Mouse (Mus musculus): ENCODE measurements around the gene Asgr1. TPM values are rescaled to one million over a fixed set of nuclear protein-coding genes. Genes with fewer than 3 reads are reported as not detected.
"Not testable (repeated sequence)": the region's sequence is repeated elsewhere in the genome, so short reads cannot be mapped to it uniquely, and the experiment has no call there.

Asgr1 gene
- 0.82 TPM in 1 of 2 replicates, not detected in the other for total RNA-seq (2017)

DNA sequence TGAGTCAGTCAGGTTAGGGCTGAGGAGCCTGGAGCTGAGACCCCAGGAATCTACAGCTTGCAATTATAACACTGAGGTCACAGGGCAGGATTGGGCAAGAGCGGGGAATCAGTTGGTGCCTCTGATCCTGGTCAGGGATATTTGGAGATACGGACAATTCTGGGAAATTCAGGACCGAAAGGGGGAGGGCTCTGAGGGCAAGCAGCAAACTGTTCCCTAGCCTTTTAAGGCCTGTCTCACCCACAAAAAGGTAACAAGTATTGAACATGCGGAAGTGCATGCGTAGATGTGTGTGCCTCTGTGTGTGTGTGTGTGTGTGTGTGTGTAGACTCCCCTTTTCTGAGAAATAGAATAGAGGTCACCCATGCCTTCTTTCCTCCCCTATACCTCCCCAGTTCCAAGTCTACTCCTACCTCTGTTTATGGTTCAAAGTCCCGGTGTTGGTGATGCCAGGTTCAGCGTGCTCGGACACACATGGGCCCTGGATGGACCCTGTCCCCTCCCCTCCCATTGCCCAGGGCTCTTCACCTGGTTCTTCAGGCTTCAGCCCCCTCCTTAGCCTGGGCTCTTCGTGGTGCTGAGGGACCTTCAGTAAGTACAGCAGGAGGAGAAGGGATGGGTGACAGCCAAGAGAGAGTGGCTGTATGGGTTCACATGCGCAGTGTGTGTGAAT, at the start of gene Asgr1:
TSS of gene Asgr1 (plus strand) at position 188 of the 673 bp plus-strand sequence.
- no peak for ATAC-seq (replicated peaks; ENCODE audit: low read depth, poor library complexity, severe bottlenecking)

DNA sequence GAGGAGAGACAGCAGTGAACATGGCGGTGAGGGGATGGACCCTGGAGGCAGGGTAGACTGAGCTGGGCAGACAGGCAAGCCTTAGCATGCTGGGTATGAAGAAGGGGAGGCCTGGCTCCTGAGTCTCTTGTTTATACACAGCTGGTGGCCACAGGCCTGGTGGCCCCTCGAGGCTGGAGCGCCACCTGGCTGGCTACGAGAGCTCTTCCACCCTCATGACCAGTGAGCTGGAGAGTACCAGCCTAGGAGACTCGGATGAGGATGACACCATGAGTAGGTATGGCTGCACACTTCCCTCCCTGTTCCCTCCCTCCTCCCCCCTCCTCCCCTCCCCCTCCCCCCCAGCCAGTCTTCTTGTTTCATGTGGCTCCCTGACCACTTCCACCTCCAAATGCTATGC, 48.4 kb upstream of the Asgr1 start:
- ATAC-seq (replicated peaks; ENCODE audit: low read depth, poor library complexity, severe bottlenecking): peak; percentile 52; the same call in 1 of the 2 replicates

DNA sequence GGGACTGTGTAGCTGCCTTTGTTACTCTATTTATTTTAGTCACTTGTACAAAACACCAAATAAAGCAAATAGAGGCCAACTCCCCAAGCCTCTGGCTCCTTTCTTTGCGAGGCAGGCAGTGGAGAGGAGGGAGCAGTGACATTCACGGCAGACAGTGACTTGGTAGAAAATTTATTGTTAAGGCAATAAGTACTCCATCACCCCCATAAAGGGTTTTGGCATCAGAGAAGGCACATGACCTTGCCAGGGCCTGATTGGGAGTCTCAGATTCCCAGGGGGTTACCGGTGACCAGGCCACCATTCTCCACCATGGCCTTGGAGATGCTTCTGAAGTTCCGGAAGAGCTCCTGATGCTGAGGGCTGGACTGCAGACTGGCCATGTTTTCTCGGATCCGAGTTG, 43.9 kb upstream of the Asgr1 start:
- no peak for ATAC-seq (replicated peaks; ENCODE audit: low read depth, poor library complexity, severe bottlenecking)

DNA sequence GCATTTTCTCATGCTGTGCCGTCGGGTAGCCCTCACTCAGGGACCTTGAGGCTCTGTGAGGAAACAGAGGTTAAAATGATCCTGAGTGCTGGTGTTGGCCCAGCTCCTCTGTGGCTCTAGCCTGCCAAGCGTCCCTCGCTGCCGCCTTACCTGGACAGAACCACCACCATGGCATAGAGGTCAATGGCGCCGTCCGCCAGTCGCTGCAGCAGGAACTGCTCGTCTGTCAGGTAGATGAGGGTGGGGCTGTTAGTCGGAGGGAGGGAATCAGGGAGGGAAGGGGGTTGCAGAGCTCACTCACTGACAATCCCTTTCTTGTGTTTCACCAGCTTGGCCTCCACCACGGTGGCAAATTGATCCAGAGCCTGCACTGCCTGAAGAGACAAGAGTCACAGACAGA, 43.3 kb upstream of the Asgr1 start:
- no peak for ATAC-seq (replicated peaks; ENCODE audit: low read depth, poor library complexity, severe bottlenecking)

DNA sequence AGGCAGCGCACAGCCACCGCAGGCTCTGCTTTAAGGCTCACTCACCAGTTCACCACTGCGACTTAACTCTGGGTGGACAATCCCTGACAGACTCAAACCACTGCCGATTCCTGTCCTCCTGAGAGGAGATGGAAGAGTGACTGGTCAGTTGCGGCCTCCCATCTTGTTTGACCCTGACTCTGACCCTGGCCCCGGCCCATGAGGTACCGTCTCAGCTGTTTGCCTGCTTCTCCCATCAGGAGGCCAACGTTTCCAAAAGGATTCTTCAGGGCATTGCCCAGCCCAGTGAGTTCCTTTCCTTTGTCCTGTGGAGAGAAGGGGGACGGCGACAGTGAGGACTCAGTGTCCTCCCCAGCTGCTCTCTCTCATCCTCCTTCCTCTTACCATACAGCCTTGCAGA, 42.9 kb upstream of the Asgr1 start:
- no peak for ATAC-seq (replicated peaks; ENCODE audit: low read depth, poor library complexity, severe bottlenecking)

DNA sequence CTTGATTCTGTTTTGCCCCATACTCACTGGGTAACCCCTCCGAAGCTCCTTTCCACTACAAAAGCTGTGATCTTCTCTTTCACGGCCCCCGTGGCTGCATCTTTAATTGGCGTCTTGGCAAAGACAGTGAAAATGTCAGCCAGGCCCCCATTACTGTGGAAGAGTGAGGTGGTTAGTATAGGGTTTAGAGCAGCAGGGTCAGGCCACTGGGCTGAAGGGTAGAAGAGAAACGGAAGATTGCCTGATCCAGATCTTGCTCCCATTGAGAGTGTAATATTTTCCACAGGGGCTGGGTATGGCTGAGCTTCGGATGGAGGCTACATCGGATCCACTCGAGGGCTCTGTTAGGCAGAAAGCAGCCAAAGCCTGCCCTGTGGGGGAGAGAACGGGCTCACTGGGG, 41.0 kb upstream of the Asgr1 start:
- no peak for ATAC-seq (replicated peaks; ENCODE audit: low read depth, poor library complexity, severe bottlenecking)

DNA sequence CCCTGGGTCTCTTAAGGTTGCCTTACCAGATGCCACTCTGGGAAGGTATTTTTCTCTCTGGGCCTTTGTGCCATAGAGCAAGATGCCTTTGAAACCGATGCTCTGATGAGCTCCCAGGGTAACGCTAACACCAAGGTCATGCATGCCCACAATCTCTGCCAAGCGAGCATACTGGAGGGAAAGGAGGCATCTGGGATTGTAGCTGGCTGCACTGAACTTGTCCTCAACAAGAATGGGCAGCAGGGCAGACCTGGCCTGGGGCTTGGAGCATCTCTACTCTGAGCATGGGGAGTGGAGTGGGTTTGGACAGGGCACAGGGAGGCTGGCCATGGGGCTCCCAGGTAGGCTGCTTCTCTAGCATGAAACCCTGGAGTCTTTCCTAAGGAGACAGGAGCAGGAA, 40.5 kb upstream of the Asgr1 start:
- no peak for ATAC-seq (replicated peaks; ENCODE audit: low read depth, poor library complexity, severe bottlenecking)

DNA sequence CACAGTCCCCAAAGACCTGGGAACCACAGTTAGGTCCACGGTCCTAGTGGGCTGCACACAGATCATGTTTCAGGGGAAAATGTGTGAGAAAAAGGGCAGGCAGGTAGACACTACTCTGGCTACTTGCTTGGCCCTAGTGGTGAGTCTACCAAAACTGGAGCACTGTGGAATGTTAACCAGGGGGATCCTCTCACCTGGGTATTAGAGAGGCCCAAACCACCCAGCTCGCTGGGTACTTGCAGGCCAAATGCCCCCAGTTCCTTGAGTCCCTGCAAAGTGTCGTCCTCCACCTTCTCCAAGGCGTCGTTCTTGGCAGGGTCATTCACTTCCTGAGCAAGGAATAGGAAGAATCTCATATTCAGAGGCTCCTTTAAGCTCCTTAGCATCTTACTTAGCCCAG, 39.8 kb upstream of the Asgr1 start:
- ATAC-seq (replicated peaks; ENCODE audit: low read depth, poor library complexity, severe bottlenecking): no peak

DNA sequence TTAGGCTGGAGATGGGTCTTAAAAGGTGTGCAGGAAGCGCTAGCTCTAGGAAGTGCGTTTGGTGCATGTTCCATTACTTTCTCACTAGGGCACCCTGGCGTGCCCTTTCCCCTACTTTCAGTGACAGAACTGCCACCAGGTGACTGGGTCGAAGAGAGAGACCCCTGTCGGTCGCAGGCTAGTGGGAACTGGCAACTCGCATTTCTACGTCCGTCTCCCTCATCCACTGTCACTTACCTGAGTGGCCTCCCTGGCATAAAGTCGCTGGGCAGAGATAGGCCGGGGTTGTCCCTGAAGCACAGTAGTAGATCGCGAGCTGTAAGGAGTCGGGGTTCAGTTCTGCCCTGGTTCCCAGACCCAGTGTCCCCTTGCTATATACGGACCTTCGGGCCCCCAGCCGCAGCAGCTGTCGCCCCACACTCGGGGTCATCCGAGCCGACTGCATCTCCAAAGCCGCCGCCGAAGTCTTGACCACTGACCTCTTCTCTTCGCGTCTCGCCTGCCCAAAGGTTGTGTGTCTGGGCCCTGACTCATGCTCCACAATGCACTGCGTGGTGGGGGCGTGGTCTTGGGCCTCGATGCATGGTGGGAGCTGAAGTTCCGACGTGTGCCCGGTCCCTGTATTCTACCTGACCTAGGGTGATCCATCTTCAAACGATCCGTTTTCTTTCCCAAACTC, 38.9 kb upstream of the Asgr1 start, which contains the start of gene Acadvl:
TSS of gene Acadvl (minus strand) at position 532 of the 679 bp plus-strand sequence.
- ATAC-seq (replicated peaks; ENCODE audit: low read depth, poor library complexity, severe bottlenecking): peak; percentile 88

DNA sequence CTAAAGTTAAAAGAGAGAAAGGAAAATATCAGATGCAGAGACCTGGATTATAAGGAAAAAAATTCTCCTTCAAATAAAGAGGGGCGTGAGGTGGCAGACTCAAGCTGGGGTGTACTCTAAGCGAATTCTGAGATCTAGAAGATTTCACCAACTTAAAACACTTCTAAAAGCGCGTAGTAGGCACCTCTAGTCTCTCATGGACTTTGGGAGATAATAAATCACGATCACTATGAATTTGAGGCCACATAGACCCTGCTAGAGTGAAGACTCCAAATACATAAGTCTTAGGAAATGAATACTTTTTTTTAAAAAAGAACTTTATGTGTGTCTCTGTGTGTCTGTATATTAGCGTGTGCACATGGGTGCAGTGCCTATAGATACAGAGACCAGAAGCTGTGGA, 38.2 kb upstream of the Asgr1 start:
- ATAC-seq (replicated peaks; ENCODE audit: low read depth, poor library complexity, severe bottlenecking): no peak

DNA sequence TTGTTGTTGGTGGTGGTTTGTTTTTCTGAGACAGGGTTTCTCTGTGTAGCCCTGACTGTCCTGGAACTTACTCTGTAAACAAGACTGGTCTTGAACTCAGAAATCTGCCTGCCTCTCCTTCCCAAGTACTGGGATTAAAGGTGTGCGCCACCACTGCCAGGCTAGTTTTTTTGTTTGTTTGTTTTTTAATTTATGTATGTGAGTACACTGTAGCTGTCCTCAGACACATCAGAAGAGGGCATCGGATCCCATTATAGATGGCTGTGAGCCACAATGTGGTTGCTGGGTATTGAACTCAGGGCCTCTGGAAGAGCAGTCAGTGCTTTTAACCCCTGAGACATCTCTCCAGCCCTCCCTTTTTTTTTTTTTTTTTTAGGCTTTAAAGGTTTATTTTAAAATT, 37.7 kb upstream of the Asgr1 start:
- ATAC-seq (replicated peaks; ENCODE audit: low read depth, poor library complexity, severe bottlenecking): not testable (repeated sequence)

DNA sequence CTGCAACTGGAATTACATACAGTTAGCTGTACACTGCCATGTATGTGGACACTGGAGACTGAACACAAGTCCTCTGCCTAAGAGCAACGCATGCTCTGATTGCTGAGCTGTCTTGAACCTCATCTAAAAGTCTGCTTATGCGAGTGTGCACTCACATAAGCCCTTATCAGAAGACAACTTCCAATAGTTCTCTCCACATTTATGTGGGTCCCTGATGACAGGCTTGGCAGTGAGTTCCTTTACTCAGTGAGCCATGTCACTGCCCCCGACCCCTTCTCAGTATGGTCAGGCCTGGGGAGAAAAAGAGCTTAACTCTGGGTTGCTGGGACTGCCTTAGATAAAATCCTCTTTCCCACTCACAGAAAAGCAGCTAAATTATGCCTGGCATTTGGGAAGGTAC, 37.2 kb upstream of the Asgr1 start, which contains the start of gene Dlg4:
TSS of gene Dlg4 (plus strand) at position 274 of the 400 bp plus-strand sequence.
- ATAC-seq (replicated peaks; ENCODE audit: low read depth, poor library complexity, severe bottlenecking): no peak

DNA sequence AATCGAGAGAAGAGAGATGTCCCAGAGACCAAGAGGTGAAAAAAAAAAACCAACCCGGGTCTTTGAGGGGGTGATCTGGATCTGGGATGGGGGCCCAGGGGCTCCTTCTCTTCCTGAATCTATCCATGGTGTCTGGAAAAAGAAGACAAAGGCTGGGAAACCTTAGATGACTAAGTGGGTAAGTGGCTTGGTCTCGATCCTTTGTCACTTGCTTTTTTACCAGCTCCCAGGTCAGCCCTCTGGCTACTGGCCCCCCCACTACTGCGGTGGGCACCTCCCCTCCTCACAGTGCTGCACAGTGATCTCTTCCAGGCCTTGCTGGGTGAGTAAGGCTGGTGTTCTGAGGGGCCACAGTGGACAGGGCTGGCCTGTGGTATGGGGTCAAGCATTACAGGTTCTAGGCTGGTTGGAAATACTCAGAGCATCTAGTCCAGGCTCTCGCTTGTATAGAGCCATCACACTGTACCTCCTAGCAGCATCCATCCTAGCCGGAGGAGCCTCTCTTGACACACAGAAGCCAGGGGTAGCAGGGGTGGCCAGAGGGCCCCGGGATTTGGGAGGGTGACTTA, 36.6 kb upstream of the Asgr1 start:
- ATAC-seq (replicated peaks; ENCODE audit: low read depth, poor library complexity, severe bottlenecking): no peak

DNA sequence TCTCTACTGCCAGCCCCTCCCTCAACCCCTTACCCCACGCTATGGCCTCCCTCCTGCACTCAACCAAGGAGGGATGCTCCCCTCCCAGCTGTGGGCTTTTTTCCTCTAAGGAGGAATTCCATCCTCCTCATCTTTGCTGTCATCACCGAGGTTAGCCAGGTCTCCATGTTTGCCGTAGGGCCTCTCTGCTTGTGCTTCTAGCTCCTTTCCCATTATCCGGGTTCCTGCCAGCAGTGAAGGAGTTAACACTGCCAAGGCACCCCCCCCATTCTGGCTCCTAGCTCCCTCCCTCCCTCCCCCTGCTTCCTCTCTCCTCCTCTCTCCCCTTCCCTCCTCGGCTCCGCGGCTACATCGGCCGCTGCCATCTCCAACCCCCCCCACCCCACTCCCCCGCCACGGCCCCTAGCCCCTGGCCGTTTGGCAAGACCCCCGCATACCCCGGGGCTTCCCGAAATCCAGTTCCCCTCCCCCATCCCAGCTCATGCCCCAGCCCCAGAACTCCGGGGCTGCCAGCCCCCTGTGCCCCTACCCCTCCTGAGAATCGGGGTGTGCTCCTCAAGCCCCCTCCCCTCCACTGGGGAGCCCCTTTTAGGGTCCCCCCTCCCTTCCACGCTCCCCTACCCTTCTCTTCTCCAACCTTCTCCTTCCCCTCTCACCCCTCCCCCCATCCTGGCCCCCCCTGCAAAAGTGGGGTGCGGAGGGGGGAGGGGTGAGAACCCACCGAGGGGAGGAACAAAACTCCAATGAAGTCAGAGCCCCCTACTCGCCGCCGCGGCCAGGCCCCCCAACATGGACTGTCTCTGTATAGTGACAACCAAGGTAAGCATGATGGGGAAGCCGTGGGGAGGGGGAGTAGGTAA, 35.5 kb upstream of the Asgr1 start:
- no peak for ATAC-seq (replicated peaks; ENCODE audit: low read depth, poor library complexity, severe bottlenecking)

DNA sequence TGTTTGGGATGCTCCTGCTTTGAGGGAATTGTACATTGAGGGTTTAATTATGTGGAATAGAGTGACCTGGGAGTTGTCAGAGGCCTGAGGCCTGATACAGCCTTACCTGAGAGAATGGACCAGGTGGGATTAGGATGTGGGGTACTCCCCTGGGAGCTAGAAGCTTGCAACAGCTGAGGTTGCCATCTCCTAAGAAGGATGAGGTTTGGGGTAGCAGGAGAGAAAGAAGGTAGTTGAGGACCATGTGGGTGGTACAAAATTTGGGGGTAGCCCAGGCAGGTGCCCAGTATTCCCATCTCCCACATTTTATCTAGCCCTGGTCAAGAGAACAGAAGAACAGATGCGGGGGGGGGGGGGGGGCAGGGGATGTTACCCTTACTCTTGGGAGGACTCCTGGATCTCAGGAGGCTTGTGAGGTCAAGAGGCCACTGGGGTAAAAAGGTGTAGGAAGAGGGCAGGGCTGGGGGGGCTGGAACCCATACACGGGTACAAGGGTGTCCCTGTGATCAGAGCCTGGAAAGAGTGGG, 34.3 kb upstream of the Asgr1 start:
- ATAC-seq (replicated peaks; ENCODE audit: low read depth, poor library complexity, severe bottlenecking): no peak

DNA sequence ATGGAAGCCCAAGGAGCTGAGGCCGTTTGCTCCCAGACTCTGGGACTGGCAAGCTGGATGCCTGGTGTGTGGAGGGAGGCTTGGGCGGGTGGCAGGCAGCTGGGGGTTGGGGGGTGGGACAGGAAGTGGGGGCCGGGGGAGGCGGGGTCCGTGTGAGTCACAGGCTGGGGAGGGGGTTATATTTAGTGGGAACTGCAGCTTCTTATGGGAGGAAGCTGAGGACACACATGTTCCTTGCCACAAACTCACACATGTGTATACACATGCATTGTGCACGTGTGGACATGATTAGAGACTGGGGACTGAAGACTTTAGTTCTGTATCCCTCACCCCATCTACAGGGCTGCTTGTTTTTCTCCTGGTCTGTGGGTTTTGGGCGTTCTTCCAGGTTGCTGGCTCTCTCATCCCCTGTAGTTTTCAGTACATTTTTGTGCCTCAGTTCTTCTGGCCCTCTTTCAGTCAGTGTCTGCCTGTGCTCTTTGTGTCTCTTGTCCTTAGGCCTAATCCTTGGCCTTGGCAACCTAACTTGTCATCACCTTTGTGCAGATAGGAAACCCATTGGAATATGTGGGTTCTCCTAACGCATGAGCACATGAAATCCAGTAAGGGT, 33.8 kb upstream of the Asgr1 start:
- no peak for ATAC-seq (replicated peaks; ENCODE audit: low read depth, poor library complexity, severe bottlenecking)

DNA sequence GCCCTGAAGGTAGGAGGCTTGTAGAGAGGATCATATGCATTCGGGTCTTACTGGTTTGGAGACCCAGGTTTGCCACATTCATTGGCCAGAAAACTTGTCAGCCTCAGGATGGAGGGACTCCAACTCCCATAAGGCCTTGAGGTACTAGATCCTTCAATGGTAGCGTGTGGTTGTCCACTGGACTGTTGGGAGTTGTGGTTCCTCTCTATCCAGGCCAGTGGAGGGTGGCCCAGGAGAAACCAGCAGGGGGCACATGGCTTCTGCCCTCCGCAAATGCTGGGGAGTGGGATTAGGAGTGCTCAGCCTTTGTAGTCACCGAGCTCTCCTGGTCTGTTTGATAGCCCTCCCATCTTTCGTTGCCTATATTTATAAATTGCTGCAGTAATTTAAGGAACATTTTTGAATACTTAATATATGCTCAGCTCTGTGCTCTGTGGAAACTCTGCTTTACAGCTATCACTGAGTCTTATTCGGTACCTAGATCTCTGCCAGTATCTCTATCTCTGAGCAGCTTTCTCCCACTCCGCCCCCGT, 33.1 kb upstream of the Asgr1 start:
- ATAC-seq (replicated peaks; ENCODE audit: low read depth, poor library complexity, severe bottlenecking): peak; percentile 75

DNA sequence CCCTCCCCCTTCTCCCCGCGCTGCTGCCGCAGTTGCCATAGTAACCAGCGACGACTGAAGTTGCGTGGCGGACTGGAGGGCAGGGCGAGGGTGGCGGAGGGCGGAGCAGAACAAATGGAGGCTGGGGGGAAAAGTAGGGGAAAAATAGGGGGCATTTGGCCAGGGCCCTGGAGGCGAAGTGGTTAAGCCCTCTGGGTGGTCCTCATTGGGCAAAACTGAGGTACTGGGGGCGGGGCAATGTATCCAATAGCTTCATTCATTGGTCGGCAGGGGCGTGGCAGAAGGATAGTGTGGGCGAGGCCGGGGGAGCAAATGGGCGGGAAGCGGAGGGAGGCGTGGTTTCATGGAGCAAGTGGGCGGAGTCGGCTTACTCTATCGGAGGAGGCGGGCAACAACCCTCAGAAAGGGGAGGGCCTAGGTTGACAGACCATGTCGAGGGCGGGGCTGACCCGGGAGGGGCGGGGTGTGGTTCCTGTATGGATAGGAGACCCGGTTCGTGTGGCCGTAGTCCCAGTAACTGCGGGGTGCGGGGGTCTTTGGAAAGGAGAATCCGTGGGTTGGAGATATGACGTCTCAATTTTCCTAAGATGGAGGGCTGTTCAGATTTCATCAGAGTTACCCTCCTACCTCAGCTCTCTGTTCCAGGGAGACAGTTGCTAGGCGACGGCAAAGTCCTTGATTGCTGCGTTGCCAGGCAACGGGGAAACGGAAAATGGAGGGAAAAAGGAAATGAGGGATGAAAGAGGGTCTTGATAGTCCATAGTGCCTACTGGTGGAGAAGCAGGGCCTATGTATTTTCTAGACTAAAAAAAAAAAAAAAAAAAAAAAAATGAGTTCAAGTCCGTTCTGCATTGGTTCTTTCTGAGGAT, 32.4 kb upstream of the Asgr1 start:
- ATAC-seq (replicated peaks; ENCODE audit: low read depth, poor library complexity, severe bottlenecking): peak; percentile 79

Data from common myeloid progenitor, adult 5-6 weeks (primary cell).